Mouse (Mus musculus): Measurements from ENCODE around the gene Gm4922.

Gene Gm4922

DNA sequence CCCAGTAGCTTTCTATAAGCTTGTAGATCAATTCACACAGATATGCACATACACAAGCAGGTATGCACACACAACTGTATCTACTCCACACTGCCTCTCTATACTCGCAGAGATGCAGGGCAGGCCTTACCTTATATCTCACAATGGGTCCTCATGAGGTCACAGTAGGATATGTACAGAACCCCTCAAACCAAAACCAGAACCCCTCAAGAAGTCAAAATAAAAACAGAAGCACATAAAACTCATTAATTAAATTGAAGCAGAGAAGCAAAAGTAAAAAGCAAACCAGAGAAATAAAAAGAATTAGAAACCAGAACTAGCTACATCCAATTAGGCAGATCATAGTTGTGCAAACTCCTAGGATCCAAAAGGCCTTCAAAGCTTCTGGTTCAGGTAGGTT, at the start of gene Gm4922:
TSS of gene Gm4922 (minus strand) at position 101 of the 400 bp plus-strand sequence.
- no peak for DNase-seq (ENCODE audit: low read depth)

GRCm38 (mm10) chr10:18835684-18836479, 49.3 kb upstream of the Gm4922 start:
- no peak for DNase-seq (ENCODE audit: low read depth)

DNA sequence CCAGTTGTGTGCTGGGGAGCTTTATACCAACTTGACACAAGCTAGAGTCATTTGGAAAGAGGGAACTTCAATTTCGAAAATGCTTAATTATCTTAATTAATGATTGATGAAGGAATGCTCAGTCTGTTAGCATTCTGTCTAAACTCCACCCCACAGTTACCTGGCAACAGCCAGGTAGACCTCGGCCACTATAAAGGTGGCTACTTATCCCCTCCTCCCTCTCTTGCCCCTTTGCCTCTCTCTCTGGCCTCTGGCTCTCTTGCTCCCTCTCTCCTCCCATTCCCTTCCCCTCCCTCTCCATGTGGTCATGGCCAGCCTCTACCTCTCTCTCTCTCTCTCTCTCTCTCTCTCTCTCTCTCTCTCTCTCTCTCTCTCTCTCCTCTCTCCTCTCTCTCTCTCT, 47.8 kb upstream of the Gm4922 start:
- DNase-seq (ENCODE audit: low read depth): no peak

DNA sequence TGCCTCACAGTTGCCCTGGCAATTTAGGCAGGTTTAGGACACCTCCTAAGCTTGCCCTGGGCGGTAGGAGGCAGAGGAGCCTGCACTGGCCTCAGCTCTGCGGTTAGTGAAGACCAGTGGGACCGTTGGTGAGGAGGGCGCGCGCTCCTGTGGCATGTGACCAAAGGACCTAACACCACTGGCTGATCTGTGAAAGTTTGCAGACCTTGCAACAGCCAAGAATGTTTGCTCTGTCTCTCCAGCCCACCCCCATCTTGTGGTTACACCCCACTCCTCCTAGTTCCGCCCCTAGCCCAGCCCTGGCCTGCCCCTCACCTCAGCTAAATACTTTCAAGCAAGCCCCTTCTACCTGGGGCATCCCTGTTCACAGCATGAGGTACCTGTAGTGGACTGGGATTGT, 45.2 kb upstream of the Gm4922 start:
- DNase-seq (ENCODE audit: low read depth): no peak

GRCm38 (mm10) chr10:18830359-18830758, 43.8 kb upstream of the Gm4922 start:
- no peak for DNase-seq (ENCODE audit: low read depth)

GRCm38 (mm10) chr10:18827936-18828335, 41.3 kb upstream of the Gm4922 start:
- no peak for DNase-seq (ENCODE audit: low read depth)

DNA sequence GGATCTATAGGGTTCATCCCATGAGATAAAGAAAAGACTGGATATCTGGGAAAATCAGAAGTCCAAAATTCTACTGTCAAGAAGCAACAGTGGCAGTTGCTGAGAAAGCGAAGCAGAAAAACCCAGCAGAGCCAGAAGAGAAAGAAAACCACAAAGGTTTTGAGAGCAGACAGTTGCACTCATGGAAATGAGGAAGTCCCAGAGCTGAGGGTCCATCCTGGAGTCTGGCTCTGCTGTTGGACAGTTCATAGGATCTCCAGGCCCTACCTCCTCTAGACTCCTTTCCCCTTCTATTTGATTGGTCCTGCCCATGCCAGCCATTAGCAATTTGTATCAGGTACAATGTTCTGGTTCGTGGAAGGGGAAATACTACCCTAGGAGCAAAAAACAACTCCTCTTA, 39.5 kb upstream of the Gm4922 start:
- DNase-seq (ENCODE audit: low read depth): no peak

GRCm38 (mm10) chr10:18825143-18825542, 38.5 kb upstream of the Gm4922 start:
- no peak for DNase-seq (ENCODE audit: low read depth)

GRCm38 (mm10) chr10:18816560-18816959, 30.0 kb upstream of the Gm4922 start:
- DNase-seq (ENCODE audit: low read depth): peak; percentile 24

- DNase-seq (ENCODE audit: low read depth): no peak
Measured at GRCm38 (mm10) chr10:18811751-18812150, 25.2 kb upstream of the Gm4922 start.

- no peak for DNase-seq (ENCODE audit: low read depth)
Measured at GRCm38 (mm10) chr10:18790063-18790462, 3.5 kb upstream of the Gm4922 start.

- DNase-seq (ENCODE audit: low read depth): no peak
Measured at GRCm38 (mm10) chr10:18788601-18789000, 2.0 kb upstream of the Gm4922 start.

GRCm38 (mm10) chr10:18777546-18777945, 9.0 kb downstream of the Gm4922 start:
- no peak for DNase-seq (ENCODE audit: low read depth)

DNA sequence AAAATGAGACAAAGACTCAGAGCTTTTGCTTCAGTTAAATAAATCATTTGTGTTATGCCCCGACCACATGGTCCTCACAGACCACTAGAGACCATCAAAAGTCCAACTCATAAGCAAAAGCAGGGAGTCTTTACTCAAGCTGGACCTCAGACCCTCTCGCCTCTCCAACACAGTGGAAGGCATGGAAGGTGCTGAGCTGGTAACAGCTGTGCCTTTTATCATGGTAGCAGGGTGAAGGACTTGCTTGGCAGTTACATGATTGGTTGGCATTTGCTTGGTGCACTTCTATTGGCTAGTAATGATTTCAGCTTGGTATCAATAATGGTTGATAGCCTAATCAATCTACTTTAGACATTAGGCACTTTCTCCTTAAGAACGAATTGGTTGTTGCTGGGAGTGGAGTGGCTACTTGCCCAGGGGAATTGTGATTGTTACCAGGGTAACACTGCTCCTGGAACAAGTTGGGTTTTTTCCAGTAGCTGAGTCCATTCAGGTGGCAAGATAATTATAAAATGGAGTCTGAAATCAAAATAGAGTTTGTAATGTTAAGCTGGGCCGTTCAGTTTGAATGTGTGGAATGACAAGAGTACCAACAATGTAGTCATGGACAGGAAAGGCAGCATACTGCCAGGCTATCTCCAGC, 13.9 kb downstream of the Gm4922 start:
- DNase-seq (ENCODE audit: low read depth): no peak

DNA sequence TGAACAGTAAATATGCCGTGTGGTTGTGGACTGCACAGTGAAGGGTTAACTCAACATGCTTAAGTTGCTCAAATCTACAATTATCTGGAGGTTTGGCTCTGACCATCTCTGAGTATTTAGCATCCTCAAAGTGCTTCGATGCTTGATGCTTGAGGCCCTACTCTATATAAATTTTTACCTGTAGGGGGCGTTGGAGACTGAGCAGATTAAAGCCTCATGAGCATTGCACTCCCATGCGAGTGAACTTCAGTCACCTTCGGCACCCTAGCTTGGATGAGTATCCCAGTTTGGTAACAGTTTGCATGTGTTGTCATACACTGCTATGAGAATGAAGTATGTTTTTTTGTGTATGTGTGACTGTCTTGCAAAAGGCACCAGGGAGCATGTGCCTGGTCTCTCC, 16.7 kb downstream of the Gm4922 start:
- DNase-seq (ENCODE audit: low read depth): no peak

GRCm38 (mm10) chr10:18760241-18760640, 26.4 kb downstream of the Gm4922 start:
- peak; percentile 2 for DNase-seq (ENCODE audit: low read depth)

DNA sequence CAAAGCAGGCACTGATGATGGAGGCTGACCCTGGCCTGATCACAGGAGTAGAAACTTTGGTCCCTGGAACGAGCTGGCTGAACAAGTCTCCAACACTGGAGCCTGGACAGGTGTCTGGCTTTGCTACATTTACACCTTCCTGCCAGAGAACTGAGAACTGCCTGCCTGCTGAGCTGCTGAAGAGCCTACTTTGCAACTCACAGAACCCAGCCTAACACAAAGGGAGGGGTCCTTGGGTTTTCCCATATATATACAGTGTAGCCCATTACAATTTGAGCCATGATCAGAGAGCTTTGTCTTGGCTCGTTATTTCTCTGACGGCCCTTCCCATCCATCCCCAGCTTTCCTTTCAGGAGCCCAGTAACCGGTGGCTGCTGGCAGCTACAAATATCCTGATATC, 36.5 kb downstream of the Gm4922 start:
- DNase-seq (ENCODE audit: low read depth): no peak

- DNase-seq (ENCODE audit: low read depth): no peak
Measured at GRCm38 (mm10) chr10:18743286-18744142, 43.1 kb downstream of the Gm4922 start, which contains the start of gene Arfgef3. Arfgef3 (minus strand) TSS chr10:18743949.

- DNase-seq (ENCODE audit: low read depth): no peak
Measured at GRCm38 (mm10) chr10:18742086-18742485, 44.5 kb downstream of the Gm4922 start.

DNA sequence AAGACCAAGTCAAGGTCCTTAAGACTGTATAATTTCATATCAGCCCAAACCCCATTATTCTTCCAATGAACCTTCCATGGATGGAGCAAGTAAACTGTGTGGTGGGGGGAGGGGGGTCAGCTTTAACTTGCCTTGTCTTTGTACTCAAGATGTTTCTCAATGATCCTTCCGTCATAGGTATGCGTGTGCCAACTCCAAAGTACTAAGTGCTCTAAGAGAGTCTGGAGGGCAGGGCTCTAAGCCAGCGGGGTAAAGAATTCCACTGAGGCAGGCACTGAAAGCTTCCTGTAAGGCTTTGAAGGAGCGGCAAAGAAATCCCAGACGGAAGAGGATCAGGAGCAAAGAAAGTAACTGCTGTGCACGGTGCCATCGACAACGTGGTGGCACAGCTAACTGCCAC, 45.6 kb downstream of the Gm4922 start:
- no peak for DNase-seq (ENCODE audit: low read depth)

Measured in fibroblast of lung, adult 2 months (primary cell).